Mouse (Mus musculus) hindbrain, embryonic 15.5 days (tissue): Measurements from ENCODE around the gene Rraga. TPM values are rescaled to one million over a fixed set of nuclear protein-coding genes. Genes with fewer than 3 reads are reported as not detected.

Experiments
- ATAC-seq: fragments of 200-750 bp; cut with Nextera tagmentation; 2 replicates; pipeline ENCODE4 v1.8.0; 2017; ENCODE audit warnings: low read depth, moderate number of reproducible peaks, moderate TSS enrichment; ENCODE audit not compliant: low FRiP score
- H3K27ac ChIP-seq: fragments of 300-500 bp; sonication (generic); replicated peaks from 2 replicates; pipeline ENCODE4 v1.5.1; 2015; ENCODE audit warnings: mild to moderate bottlenecking, inconsistent platforms
- H3K27me3 ChIP-seq: fragments of 300-500 bp; sonication (generic); 2 replicates; pipeline ENCODE4 v1.6.1; 2015; ENCODE audit warnings: control low read depth, inconsistent platforms
- H3K36me3 ChIP-seq: fragments of 300-500 bp; sonication (generic); 2 replicates; pipeline ENCODE4 v1.6.1; 2015; ENCODE audit warnings: control low read depth, inconsistent platforms
- H3K4me1 ChIP-seq: fragments of 300-500 bp; sonication (generic); replicated peaks from 2 replicates; pipeline ENCODE4 v1.6.1; 2015; ENCODE audit warnings: control low read depth, inconsistent platforms
- H3K4me2 ChIP-seq: fragments of 300-500 bp; sonication (generic); 2 replicates; pipeline ENCODE4 v1.6.1; 2015; ENCODE audit warnings: moderate library complexity, mild to moderate bottlenecking, inconsistent platforms
- H3K4me3 ChIP-seq: fragments of 300-500 bp; sonication (generic); 2 replicates; pipeline ENCODE4 v1.5.1; 2015; ENCODE audit warnings: mild to moderate bottlenecking, inconsistent platforms
- H3K9ac ChIP-seq: fragments of 300-500 bp; sonication (generic); 2 replicates; pipeline ENCODE4 v1.6.1; 2015; ENCODE audit warnings: inconsistent platforms
- H3K9me3 ChIP-seq: fragments of 300-500 bp; sonication (generic); 2 replicates; pipeline ENCODE4 v1.6.1; 2016; ENCODE audit warnings: control low read depth, inconsistent platforms
- WGBS: fragments of 180-500 bp; shearing (Covaris S2); methylation state at CpG from one replicate; pipeline ENCODE4 v1.1.7; 2015; 5-methylcytosine and 5-hydroxymethylcytosine counted together
- polyA plus RNA-seq: library from polyadenylated mRNA; unstranded; fragments of >200 nt; fragmentation: Nextera tagmentation; extraction: Ambion mirVana; gene quantifications from 2 replicates; pipeline ENCODE4 v1.2.1, GENCODE M21; 2015

Rraga gene
- polyA plus RNA-seq, 1 experiment from 2014 or later = 111 TPM

GRCm38 (mm10) chr4:86555035-86555707 is 20.3 kb upstream of the Rraga start:
- no peaks in the 10 kb centered on the region for H3K27me3 ChIP-seq
- no peak overlapping the region for H3K4me3 ChIP-seq
- no peak overlapping the region for H3K9ac ChIP-seq
- no peak overlapping the region for H3K27ac ChIP-seq
- no peaks in the 10 kb centered on the region for H3K36me3 ChIP-seq
- ATAC-seq = 0 out of 2 replicates have a peak, but pooled peaks have one; percentile 54
- H3K4me1 ChIP-seq = no peaks in the 10 kb centered on the region
- WGBS = 27% methylated on average over 6 of the region's 6 CpGs
- no peak overlapping the region for H3K4me2 ChIP-seq
- H3K9me3 ChIP-seq = no peaks in the 10 kb centered on the region

DNA sequence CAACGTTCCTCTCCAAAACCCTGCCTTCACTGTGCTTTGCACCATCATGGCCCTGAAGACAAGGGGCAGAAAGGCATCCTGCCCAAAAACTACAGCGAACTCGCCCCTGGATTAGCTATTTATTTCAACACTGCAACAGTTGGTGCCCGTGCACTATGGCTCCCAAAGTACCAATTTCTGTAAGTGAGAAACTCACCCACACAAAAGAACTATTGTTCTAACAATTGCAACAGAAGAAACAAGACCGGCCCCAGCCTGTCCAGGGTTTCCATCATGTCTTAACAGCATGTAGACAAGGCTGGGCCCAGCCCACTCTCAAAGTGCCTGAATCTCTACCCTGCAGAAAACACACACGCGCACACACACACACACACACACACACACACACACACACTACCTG is 18.1 kb upstream of the Rraga start:
- 73% methylated on average over 7 of the region's 7 CpGs for WGBS
- no peaks in the 10 kb centered on the region for H3K36me3 ChIP-seq
- no peaks in the 10 kb centered on the region for H3K9me3 ChIP-seq
- no peaks in the 10 kb centered on the region for H3K4me1 ChIP-seq
- H3K4me3 ChIP-seq = no peak overlapping the region
- no peaks in the 10 kb centered on the region for H3K27me3 ChIP-seq
- no peak overlapping the region for H3K4me2 ChIP-seq
- no peak overlapping the region for H3K27ac ChIP-seq
- no peak for ATAC-seq
- H3K9ac ChIP-seq = no peak overlapping the region

DNA sequence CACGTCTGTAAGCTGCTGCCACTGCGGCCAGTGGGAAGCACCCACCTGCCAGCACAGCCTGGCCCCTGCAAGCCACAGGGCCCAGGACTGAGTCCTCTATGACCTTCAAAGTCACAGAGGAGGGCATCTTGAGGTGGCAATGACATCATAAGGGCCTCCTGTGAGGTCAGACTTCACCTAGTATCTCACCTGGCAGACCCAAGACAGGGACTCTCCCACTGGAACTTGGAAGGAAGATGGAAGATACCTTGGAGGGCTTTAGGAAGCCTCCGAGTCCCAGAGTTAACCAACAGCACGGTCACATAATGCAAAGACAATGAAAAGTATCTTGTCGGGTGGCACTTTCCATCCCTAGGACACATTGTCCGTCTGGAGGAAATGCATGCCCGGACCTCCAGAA is 17.2 kb upstream of the Rraga start, which contains the start of gene Saxo1:
TSS of gene Saxo1 (minus strand) at position 101 of the 400 bp plus-strand sequence.
- Histone ChIP-seq H3K4me2 (no peak within 1 kb of the TSS), H3K4me3 (no peak within 1 kb of the TSS), H3K36me3 (no peaks in the 10 kb centered on the region), H3K4me1 (no peaks in the 10 kb centered on the region), H3K9ac (no peak within 1 kb of the TSS), H3K9me3 (no peaks in the 10 kb centered on the region), H3K27ac (no peak within 1 kb of the TSS), H3K27me3 (no peaks in the 10 kb centered on the region)
- no peak for ATAC-seq
- WGBS = 94% methylated on average over 7 of the region's 7 CpGs

DNA sequence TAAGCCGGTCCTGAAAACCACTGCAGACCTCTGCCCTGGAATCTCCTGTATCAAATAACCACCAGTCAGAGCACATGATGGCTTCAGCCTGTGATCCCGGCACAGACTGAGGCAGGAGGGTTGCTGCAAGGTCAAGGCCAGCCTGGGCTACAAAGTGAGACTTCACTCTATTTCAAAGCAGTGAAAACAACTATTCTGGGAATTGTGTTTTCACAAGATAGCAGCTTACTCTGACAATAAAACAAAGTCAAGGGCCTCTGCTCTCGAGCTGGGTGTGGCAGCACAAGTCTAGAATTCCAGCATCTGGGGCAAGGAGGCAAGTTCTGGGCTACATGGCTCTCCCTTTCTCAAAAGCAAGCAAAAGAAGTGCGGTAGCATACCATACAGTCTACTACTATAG is 16.5 kb upstream of the Rraga start:
- ATAC-seq = no peak
- WGBS = 80% methylated on average over 4 of the region's 4 CpGs

GRCm38 (mm10) chr4:86561061-86561460 is 14.4 kb upstream of the Rraga start:
- Histone ChIP-seq H3K9ac (no peak overlapping the region), H3K4me3 (no peak overlapping the region), H3K27ac (no peak overlapping the region), H3K36me3 (no peaks in the 10 kb centered on the region), H3K4me2 (no peak overlapping the region), H3K9me3 (no peaks in the 10 kb centered on the region), H3K27me3 (no peaks in the 10 kb centered on the region), H3K4me1 (no peaks in the 10 kb centered on the region)
- 98% methylated on average over 3 of the region's 3 CpGs for WGBS
- no peak for ATAC-seq

More for the DNA sequence above, 16.5 kb upstream of the Rraga start:
- no peak overlapping the region for H3K9ac ChIP-seq
- H3K4me1 ChIP-seq = no peaks in the 10 kb centered on the region
- no peaks in the 10 kb centered on the region for H3K9me3 ChIP-seq
- no peak overlapping the region for H3K4me2 ChIP-seq
- H3K27me3 ChIP-seq = no peaks in the 10 kb centered on the region
- H3K27ac ChIP-seq = no peak overlapping the region
- H3K36me3 ChIP-seq = no peaks in the 10 kb centered on the region
- no peak overlapping the region for H3K4me3 ChIP-seq

DNA sequence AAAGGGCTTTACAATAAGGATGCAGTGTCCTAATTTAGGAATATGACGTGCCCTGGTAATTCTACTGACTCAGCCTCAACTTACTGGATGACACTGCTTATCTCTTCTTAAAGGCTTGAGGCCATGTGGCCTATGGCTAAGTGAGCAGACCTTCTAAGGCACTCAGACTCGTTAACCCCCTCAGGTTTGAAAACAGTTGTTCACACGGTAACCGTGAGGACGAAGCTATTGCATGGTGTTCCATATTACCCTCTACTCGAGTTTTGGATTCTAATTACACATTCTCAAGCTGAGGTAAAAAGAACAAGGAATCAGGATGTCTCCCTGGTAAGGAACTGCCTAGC is 557 bp upstream of the Rraga start:
- H3K27ac ChIP-seq = peak overlapping the region; percentile 94
- H3K9me3 ChIP-seq = no peaks in the 10 kb centered on the region
- 11% methylated on average over 6 of the region's 6 CpGs for WGBS
- peak overlapping the region; percentile 92 for H3K9ac ChIP-seq
- H3K4me3 ChIP-seq = peak overlapping the region; percentile 74
- peak overlapping the region; percentile 92 for H3K4me2 ChIP-seq
- no peaks in the 10 kb centered on the region for H3K36me3 ChIP-seq
- no peaks in the 10 kb centered on the region for H3K27me3 ChIP-seq
- ATAC-seq = peak; percentile 48
- peaks cover 30% of the 10 kb centered on the region for H3K4me1 ChIP-seq

GRCm38 (mm10) chr4:86576120-86576541 is 663 bp downstream of the Rraga start:
- WGBS = 0% methylated on average over 20 of the region's 20 CpGs
- no peaks in the 10 kb centered on the region for H3K9me3 ChIP-seq
- H3K4me2 ChIP-seq = peak overlapping the region; percentile 92
- peaks cover 30% of the 10 kb centered on the region for H3K4me1 ChIP-seq
- H3K27ac ChIP-seq = peak overlapping the region; percentile 94
- peak overlapping the region; percentile 74 for H3K4me3 ChIP-seq
- H3K9ac ChIP-seq = peak overlapping the region; percentile 92
- H3K36me3 ChIP-seq = peaks cover 7% of the 10 kb centered on the region; the same call in 1 of the 2 replicates
- ATAC-seq = no peak
- H3K27me3 ChIP-seq = no peaks in the 10 kb centered on the region

GRCm38 (mm10) chr4:86576630-86577225 is 1.3 kb downstream of the Rraga start:
- no peaks in the 10 kb centered on the region for H3K27me3 ChIP-seq
- H3K4me2 ChIP-seq = peak overlapping the region; percentile 92
- no peaks in the 10 kb centered on the region for H3K9me3 ChIP-seq
- peaks cover 7% of the 10 kb centered on the region; the same call in 1 of the 2 replicates for H3K36me3 ChIP-seq
- H3K4me3 ChIP-seq = peak overlapping the region; percentile 74
- H3K9ac ChIP-seq = peak overlapping the region; percentile 92
- WGBS = 10% methylated on average over 11 of the region's 11 CpGs
- no peak for ATAC-seq
- peak overlapping the region; percentile 94 for H3K27ac ChIP-seq
- peaks cover 30% of the 10 kb centered on the region for H3K4me1 ChIP-seq

- H3K27me3 ChIP-seq = no peaks in the 10 kb centered on the region
- no peak overlapping the region for H3K4me3 ChIP-seq
- ATAC-seq = no peak
- H3K4me2 ChIP-seq = no peak overlapping the region
- WGBS = 62% methylated on average over 4 of the region's 4 CpGs
- H3K9ac ChIP-seq = no peak overlapping the region
- H3K36me3 ChIP-seq = peaks cover 24% of the 10 kb centered on the region; the same call in 1 of the 2 replicates
- H3K9me3 ChIP-seq = no peaks in the 10 kb centered on the region
- no peak overlapping the region for H3K27ac ChIP-seq
- peaks cover 30% of the 10 kb centered on the region for H3K4me1 ChIP-seq
Observed at GRCm38 (mm10) chr4:86580056-86580455, 4.6 kb downstream of the Rraga start.

- Histone ChIP-seq H3K36me3 (peaks cover 24% of the 10 kb centered on the region; the same call in 1 of the 2 replicates), H3K9ac (no peak overlapping the region), H3K4me2 (no peak overlapping the region), H3K4me3 (no peak overlapping the region), H3K4me1 (peaks cover 30% of the 10 kb centered on the region), H3K9me3 (no peaks in the 10 kb centered on the region), H3K27me3 (no peaks in the 10 kb centered on the region), H3K27ac (no peak overlapping the region)
- no peak for ATAC-seq
- 88% methylated on average over 3 of the region's 3 CpGs for WGBS
Observed at GRCm38 (mm10) chr4:86580591-86580990, 5.1 kb downstream of the Rraga start.

DNA sequence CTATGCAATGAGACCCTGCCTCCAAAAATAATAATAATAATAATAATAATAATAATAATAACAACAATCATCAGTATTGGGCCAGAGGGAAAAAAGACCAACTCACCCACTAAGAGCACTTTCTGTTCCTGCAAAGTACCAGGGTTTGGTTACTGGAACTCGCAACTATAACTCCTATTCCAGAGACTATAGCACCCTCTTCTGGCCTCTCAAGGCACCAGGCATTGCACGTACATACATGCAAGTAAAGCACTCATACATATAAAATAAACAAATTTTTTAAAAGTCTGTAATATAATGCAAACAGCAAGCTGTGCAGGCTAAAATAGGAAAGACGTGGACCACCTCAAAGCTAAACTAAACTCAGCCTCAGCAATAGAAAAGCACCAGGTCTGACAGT is 12.8 kb downstream of the Rraga start:
- 94% methylated on average over 3 of the region's 3 CpGs for WGBS
- Histone ChIP-seq H3K4me1 (no peaks in the 10 kb centered on the region), H3K9me3 (no peaks in the 10 kb centered on the region), H3K9ac (no peak overlapping the region), H3K36me3 (peaks cover 19% of the 10 kb centered on the region), H3K27ac (no peak overlapping the region), H3K27me3 (no peaks in the 10 kb centered on the region), H3K4me2 (no peak overlapping the region), H3K4me3 (no peak overlapping the region)
- ATAC-seq = no peak

GRCm38 (mm10) chr4:86591304-86591703 is 15.8 kb downstream of the Rraga start:
- no peaks in the 10 kb centered on the region for H3K4me1 ChIP-seq
- WGBS = 97% methylated on average over 2 of the region's 2 CpGs
- H3K4me3 ChIP-seq = no peak overlapping the region
- H3K9ac ChIP-seq = no peak overlapping the region
- peaks cover 10% of the 10 kb centered on the region for H3K36me3 ChIP-seq
- no peaks in the 10 kb centered on the region for H3K9me3 ChIP-seq
- no peak for ATAC-seq
- no peak overlapping the region for H3K27ac ChIP-seq
- H3K4me2 ChIP-seq = no peak overlapping the region
- no peaks in the 10 kb centered on the region for H3K27me3 ChIP-seq
